Mouse (Mus musculus): ENCODE measurements around the gene Slc35d3. TPM values are rescaled to one million over a fixed set of nuclear protein-coding genes. Genes with fewer than 3 reads are reported as not detected.

Gene Slc35d3
- polyA plus RNA-seq, 1 experiment from 2014 or later: 1.3 TPM

DNA sequence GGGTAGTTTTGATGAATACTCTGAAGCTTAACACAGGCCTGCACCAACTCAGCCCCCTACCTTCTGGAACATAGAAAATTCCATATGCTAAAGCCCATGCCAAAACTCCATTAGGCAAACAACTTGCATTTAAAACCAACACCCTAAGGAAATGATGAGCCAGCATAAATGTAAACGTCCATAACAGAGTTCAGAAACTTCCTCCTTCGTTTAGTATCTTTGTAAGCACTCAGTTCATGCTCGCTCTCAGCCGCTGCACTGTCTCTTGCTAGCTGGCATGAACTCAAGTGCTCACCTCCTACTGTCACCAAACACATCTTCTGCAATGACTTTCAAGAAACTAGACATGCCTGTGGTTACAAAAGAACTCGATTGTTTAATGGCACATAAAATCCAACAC, 24.1 kb upstream of the Slc35d3 start:
- Histone ChIP-seq H3K4me2 (no peak overlapping the region), H3K9me3 (no peaks in the 10 kb centered on the region), H3K36me3 (no peaks in the 10 kb centered on the region), H3K4me1 (replicated peaks) (no peaks in the 10 kb centered on the region), H3K9ac (no peak overlapping the region), H3K27me3 (no peaks in the 10 kb centered on the region), H3K4me3 (no peak overlapping the region), H3K27ac (replicated peaks) (no peak overlapping the region)
- WGBS: 83% methylated on average over 5 of the region's 5 CpGs
- ATAC-seq (ENCODE audit: low read depth): no peak

DNA sequence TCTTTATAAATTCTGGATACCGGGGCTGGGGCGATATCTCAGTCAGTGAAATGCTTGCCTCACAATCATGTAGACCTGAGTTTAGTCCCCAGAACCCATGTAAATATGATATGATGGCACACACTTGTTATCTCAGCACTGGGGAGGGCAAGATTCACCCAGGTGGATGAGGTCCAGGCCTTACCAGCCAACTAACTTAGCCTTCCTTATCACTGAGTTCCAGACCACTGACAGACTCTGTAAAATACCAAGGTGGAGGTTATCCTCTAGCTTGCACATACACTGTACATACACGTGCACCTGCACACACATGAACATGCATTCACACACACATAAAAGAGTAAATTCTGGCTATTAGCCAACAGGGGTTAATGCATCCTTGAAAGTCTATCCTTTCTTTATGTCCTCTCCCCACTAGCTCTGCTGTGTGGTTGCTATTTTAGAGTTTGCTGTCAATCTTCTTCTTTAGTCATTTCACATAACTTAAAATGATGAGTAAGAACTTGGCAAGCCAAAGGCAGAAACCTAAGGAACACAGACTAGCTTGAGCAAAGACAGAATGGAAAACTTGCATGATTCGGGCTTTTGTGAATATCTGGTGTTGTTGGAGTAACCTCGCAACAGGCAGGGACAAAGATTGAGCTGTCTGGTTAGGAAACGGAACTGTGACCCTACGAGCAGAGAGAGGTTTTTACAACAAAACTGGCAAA, 4.5 kb upstream of the Slc35d3 start:
- ATAC-seq (ENCODE audit: low read depth): no peak
- Histone ChIP-seq H3K27me3 (peaks cover 39% of the 10 kb centered on the region), H3K36me3 (no peaks in the 10 kb centered on the region), H3K27ac (replicated peaks) (no peak overlapping the region), H3K4me2 (no peak overlapping the region), H3K4me1 (replicated peaks) (peaks cover 14% of the 10 kb centered on the region), H3K4me3 (no peak overlapping the region), H3K9ac (no peak overlapping the region), H3K9me3 (no peaks in the 10 kb centered on the region)
- WGBS: 93% methylated on average over 7 of the region's 7 CpGs

DNA sequence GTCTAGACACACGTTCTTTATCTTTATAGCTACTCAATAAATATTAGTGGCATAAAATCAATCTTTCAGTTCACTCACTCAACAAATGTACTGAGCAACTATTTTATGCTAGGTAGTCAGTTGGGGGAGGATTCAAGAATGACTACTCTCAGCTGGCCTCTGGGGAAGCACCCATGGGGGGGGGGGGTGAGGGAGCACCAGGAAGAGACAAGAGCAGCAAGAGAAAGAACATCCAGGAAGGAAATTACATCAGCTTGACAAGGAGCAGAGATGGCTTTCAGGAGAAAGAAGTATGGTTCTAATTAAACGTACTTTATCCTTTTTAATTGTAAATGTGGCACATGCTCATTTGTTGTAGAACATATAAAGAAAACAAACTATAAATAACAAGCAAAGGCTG, 2.4 kb upstream of the Slc35d3 start:
- Histone ChIP-seq H3K4me3 (no peak overlapping the region), H3K4me1 (replicated peaks) (peaks cover 33% of the 10 kb centered on the region), H3K36me3 (no peaks in the 10 kb centered on the region), H3K27ac (replicated peaks) (no peak overlapping the region), H3K9me3 (no peaks in the 10 kb centered on the region), H3K27me3 (peaks cover 61% of the 10 kb centered on the region), H3K9ac (no peak overlapping the region), H3K4me2 (no peak overlapping the region)
- 66% methylated on average over 2 of the region's 2 CpGs for WGBS
- no peak for ATAC-seq (ENCODE audit: low read depth)

DNA sequence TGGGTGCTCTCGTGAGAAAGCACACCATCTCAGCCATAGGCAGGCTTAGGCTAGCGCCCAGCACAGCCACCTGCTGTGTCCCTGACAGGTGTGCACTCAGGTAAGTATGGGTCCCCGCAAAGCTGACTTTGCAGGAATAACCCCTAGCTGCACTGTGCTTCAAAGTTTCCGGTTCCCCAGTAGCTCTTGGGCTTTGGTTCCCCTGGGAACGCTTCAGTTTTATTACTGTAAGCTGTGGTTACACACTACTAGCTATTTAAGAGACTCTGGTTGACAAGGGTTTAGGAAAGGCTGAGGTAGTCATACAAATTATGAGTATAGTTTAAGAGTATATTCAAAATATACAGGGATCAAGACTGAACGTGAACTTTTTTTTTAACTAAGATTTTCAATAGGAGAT, 1.5 kb upstream of the Slc35d3 start:
- no peaks in the 10 kb centered on the region for H3K36me3 ChIP-seq
- H3K4me1 ChIP-seq (replicated peaks): peaks cover 33% of the 10 kb centered on the region
- no peaks in the 10 kb centered on the region for H3K9me3 ChIP-seq
- H3K27me3 ChIP-seq: peaks cover 67% of the 10 kb centered on the region
- no peak for ATAC-seq (ENCODE audit: low read depth)
- no peak overlapping the region for H3K9ac ChIP-seq
- no peak overlapping the region for H3K27ac ChIP-seq (replicated peaks)
- H3K4me3 ChIP-seq: no peak overlapping the region
- H3K4me2 ChIP-seq: no peak overlapping the region
- 22% methylated on average over 6 of the region's 6 CpGs for WGBS

DNA sequence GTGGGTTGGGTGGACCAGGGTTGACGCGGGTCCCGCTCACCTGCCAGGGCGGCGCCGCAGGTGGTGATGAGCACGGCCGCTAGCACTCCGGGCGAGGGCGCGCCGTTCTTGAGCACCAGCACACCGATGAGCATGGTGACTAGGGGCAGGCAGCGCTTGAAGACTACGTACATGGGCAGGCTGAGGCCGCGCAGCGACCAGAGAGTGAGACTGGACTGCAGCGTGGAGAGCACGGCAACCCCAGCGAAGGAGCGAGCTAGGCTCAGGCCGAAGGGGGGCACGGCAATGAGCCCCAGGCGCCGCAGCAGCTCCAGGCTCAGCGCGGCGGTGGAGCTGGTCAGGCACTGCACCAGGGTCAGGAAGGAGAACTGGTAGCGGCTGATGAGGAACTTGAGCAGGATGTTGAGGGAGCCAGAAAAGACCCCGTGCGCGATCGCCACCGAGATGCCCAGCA, 688 bp downstream of the Slc35d3 start:
- peak; percentile 57 for ATAC-seq (ENCODE audit: low read depth)
- no peak overlapping the region for H3K27ac ChIP-seq (replicated peaks)
- H3K4me1 ChIP-seq (replicated peaks): peaks cover 33% of the 10 kb centered on the region
- no peaks in the 10 kb centered on the region for H3K36me3 ChIP-seq
- H3K27me3 ChIP-seq: peaks cover 86% of the 10 kb centered on the region
- H3K9me3 ChIP-seq: no peaks in the 10 kb centered on the region
- H3K4me3 ChIP-seq: peak overlapping the region; percentile 58
- H3K4me2 ChIP-seq: peak overlapping the region; percentile 99
- H3K9ac ChIP-seq: peak overlapping the region; percentile 67
- WGBS: under 1% methylated on average over 36 of the region's 36 CpGs

DNA sequence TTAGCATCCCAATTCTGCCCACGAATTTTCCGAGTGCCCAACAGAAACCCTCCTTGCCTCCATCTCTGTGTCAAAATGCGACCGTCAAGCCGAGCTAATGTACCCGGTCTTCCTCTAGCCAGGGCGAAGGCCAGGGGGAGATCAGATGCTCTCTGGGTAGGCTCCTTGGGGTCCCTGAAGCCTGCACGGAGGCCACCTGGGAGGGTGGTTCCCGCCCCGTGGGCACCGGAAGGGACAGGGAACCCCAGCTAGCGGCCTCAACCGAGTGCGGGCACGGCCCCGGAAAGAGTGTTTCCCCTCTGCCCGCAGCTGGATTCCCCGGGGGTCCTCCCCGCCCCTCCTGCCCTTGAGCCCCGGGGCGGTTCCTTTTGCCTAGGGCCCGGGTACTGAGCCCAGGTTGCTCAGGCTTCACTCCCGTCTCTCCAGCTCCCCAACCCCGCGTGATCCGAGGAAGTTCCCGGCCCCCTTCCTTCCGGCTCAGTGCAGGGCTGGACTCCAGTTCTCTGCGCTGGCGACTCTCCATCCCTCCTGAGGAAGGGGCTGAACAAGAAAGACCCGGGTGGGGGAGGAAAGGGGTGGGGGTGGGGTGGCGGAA, 1.4 kb downstream of the Slc35d3 start:
- H3K27me3 ChIP-seq: peaks cover 86% of the 10 kb centered on the region
- peaks cover 33% of the 10 kb centered on the region for H3K4me1 ChIP-seq (replicated peaks)
- peak; percentile 68 for ATAC-seq (ENCODE audit: low read depth)
- peak overlapping the region; percentile 67 for H3K9ac ChIP-seq
- H3K4me3 ChIP-seq: peak overlapping the region; percentile 58
- WGBS: under 1% methylated on average over 32 of the region's 32 CpGs
- no peaks in the 10 kb centered on the region for H3K9me3 ChIP-seq
- H3K27ac ChIP-seq (replicated peaks): no peak overlapping the region
- peak overlapping the region; percentile 99 for H3K4me2 ChIP-seq
- no peaks in the 10 kb centered on the region for H3K36me3 ChIP-seq

- H3K9me3 ChIP-seq: no peaks in the 10 kb centered on the region
- H3K36me3 ChIP-seq: no peaks in the 10 kb centered on the region
- ATAC-seq (ENCODE audit: low read depth): peak; percentile 6; the same call in 1 of the 2 replicates
- H3K4me2 ChIP-seq: peak overlapping the region; percentile 99
- H3K9ac ChIP-seq: no peak overlapping the region
- H3K27ac ChIP-seq (replicated peaks): no peak overlapping the region
- WGBS: 4% methylated on average over 44 of the region's 44 CpGs
- peaks cover 84% of the 10 kb centered on the region for H3K27me3 ChIP-seq
- peak overlapping the region; percentile 58 for H3K4me3 ChIP-seq
- peaks cover 33% of the 10 kb centered on the region for H3K4me1 ChIP-seq (replicated peaks)
These were observed 2.1 kb downstream of the Slc35d3 start for GRCm38 (mm10) chr10:19848928-19849770.

DNA sequence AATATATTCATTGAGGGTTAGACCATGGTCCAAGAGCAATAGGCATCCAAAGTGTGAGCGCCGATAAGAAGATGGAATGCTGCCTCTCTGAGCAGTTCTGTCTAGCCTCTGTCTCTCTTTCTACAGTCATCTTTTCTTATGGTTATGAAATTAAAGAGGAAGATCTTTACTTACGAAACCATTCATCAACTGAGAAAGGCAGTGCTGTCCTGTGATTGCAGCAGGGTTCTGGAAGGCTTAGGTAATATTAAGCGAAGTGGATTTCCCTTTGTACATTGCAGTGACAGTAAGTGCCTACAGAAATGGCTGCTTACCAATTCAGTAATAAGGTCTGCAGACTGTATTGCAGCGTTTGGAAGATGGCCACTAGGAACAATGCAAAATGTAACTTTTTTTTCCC, 11.4 kb downstream of the Slc35d3 start:
- Histone ChIP-seq H3K4me1 (replicated peaks) (no peaks in the 10 kb centered on the region), H3K27me3 (0 out of 2 replicates have a peak, but pooled peaks cover 3% of the 10 kb centered on the region), H3K27ac (replicated peaks) (no peak overlapping the region), H3K9ac (no peak overlapping the region), H3K4me3 (no peak overlapping the region), H3K4me2 (no peak overlapping the region), H3K36me3 (no peaks in the 10 kb centered on the region), H3K9me3 (no peaks in the 10 kb centered on the region)
- 93% methylated on average over 5 of the region's 5 CpGs for WGBS
- ATAC-seq (ENCODE audit: low read depth): no peak

GRCm38 (mm10) chr10:19835887-19836710, 15.2 kb downstream of the Slc35d3 start:
- no peak for ATAC-seq (ENCODE audit: low read depth)
- Histone ChIP-seq H3K4me2 (no peak overlapping the region), H3K27ac (replicated peaks) (no peak overlapping the region), H3K4me3 (no peak overlapping the region), H3K36me3 (no peaks in the 10 kb centered on the region), H3K4me1 (replicated peaks) (no peaks in the 10 kb centered on the region), H3K9me3 (no peaks in the 10 kb centered on the region), H3K27me3 (no peaks in the 10 kb centered on the region), H3K9ac (no peak overlapping the region)
- 68% methylated on average over 8 of the region's 8 CpGs for WGBS

- 97% methylated on average over 6 of the region's 6 CpGs for WGBS
These were observed 17.0 kb downstream of the Slc35d3 start for GRCm38 (mm10) chr10:19834222-19834621.

GRCm38 (mm10) chr10:19831072-19831849, 20.0 kb downstream of the Slc35d3 start:
- Histone ChIP-seq H3K4me3 (no peak overlapping the region), H3K27ac (replicated peaks) (no peak overlapping the region), H3K9ac (no peak overlapping the region), H3K4me1 (replicated peaks) (no peaks in the 10 kb centered on the region), H3K27me3 (no peaks in the 10 kb centered on the region), H3K36me3 (no peaks in the 10 kb centered on the region), H3K4me2 (no peak overlapping the region), H3K9me3 (no peaks in the 10 kb centered on the region)
- no peak for ATAC-seq (ENCODE audit: low read depth)
- 90% methylated on average over 5 of the region's 5 CpGs for WGBS

More at GRCm38 (mm10) chr10:19834222-19834621, 17.0 kb downstream of the Slc35d3 start:
- Histone ChIP-seq H3K4me2 (no peak overlapping the region), H3K9me3 (no peaks in the 10 kb centered on the region), H3K4me1 (replicated peaks) (no peaks in the 10 kb centered on the region), H3K9ac (no peak overlapping the region), H3K4me3 (no peak overlapping the region), H3K36me3 (no peaks in the 10 kb centered on the region), H3K27ac (replicated peaks) (no peak overlapping the region), H3K27me3 (no peaks in the 10 kb centered on the region)
- ATAC-seq (ENCODE audit: low read depth): no peak

Measured in neural tube, embryonic 13.5 days (tissue).